Mouse (Mus musculus) telencephalon, adult 2 months (tissue): Measurements from ENCODE around the gene Dus2.
A peak's percentile ranks its signal among the peaks of the same experiment; 100 is the strongest.
"Not testable (repeated sequence)": the region's sequence is repeated elsewhere in the genome, so short reads cannot be mapped to it uniquely, and the experiment has no call there.

Source experiments
- DNase-seq: peaks from one replicate; pipeline ENCODE4 v3.0.0-alpha.2; 2011; ENCODE audit warnings: low read depth, low spot score

Dus2 gene

GRCm38 (mm10) chr8:105990856-105991387, at the start of gene Dus2:
Gene Dus2 (plus strand): TSS chr8:105991337.
- DNase-seq = peak; percentile 36

DNA sequence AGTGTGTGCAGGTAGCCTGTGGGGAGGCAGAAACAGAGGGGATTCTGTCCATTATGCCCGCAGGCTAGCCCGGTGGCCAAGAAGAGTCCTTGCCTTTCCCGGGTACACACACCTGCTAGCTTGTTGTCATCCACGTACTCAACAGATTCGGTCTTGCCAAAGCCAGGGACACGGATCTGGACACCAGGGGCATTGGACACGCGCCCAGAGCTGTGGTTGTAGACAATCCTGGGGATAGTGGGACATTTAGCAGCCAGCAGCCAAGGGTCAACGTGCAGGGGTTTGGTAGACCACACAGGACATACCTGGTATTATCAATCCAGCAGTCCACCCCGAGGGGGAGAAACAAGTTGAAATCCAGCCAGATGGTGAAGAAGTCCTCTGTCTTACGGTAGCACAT, 49.1 kb upstream of the Dus2 start:
- DNase-seq = no peak

- DNase-seq = no peak
Observed at GRCm38 (mm10) chr8:105942542-105942941, 48.6 kb upstream of the Dus2 start.

DNA sequence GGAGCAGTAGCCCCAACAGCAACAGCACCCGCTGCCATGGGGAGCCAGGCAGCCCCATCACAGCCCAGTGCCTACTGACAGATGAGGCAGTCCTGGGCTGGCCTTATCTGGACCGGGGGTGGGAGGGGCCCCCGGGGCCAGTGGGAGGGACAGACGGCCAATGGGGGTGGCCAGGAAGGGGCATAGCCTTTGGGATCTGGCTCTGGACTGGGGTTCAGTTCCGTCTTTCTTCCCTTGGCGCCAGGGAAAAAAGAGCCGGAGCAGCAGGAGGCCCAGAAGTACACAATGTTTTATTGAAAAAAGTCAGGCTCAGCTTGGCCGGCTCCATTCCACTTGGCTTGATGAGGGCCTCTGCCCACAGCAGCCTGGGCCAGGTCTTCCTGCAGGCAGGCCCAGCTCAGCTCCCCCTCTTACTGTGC, 47.8 kb upstream of the Dus2 start, which contains the start of gene Lcat:
Gene Lcat, minus strand, starts transcription at position 62 of the 419 bp plus-strand sequence.
- DNase-seq = no peak

DNA sequence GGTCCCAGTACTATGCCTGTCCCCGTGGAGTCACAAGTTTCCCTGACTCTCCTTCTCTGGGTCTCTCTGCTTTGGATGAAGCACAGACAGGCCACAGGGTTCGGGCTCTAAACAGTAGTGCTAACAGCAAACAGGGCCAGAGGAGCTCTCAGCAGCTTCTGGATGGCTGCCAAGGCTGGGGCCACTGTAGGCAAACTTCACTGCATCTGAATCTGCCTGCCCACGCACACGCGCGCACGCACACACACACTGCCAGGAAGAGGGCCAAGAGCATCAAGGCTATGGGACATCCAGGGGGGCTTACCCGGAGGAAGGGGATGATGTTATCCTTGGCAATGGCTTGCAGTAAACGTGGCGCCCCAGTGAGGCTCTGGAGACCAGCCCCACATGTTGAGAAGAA, 41.8 kb upstream of the Dus2 start:
- DNase-seq = no peak

DNA sequence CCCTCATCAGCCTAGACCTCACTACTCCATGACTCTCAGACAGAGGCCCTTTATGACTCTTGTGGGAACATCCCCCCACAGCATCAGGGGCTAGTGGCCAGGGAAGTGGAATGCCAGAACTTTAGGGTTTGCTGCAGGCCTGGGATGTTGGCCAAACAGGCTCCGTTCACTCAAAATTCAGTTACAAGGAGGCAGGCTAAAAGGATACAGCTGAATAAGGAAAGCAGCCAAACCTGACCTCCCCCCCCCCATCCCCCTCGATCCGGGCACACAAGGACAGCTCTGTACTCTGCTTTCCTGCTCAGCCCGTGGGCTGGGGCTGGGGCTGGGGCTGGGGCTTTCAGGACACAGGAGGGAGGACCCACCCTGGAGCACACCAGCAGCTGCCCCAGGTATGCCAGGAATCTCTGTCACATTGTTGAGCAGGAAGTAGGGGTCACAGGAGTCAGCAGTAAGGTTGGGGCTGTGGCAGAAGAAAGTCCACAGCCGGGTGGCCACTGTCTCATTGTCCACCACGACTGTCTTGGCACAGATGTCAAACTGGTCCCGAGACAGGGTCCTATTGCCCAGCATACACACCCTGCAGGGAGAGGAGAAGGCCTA, 40.0 kb upstream of the Dus2 start:
- no peak for DNase-seq

GRCm38 (mm10) chr8:105956556-105956955, 34.6 kb upstream of the Dus2 start:
- DNase-seq = no peak

- DNase-seq = no peak
Observed at GRCm38 (mm10) chr8:105957813-105958212, 33.3 kb upstream of the Dus2 start.

GRCm38 (mm10) chr8:105959350-105959749, 31.8 kb upstream of the Dus2 start:
- no peak for DNase-seq

- no peak for DNase-seq
Observed at GRCm38 (mm10) chr8:105961101-105961500, 30.0 kb upstream of the Dus2 start.

- no peak for DNase-seq
Observed at GRCm38 (mm10) chr8:105961536-105961935, 29.6 kb upstream of the Dus2 start.

DNA sequence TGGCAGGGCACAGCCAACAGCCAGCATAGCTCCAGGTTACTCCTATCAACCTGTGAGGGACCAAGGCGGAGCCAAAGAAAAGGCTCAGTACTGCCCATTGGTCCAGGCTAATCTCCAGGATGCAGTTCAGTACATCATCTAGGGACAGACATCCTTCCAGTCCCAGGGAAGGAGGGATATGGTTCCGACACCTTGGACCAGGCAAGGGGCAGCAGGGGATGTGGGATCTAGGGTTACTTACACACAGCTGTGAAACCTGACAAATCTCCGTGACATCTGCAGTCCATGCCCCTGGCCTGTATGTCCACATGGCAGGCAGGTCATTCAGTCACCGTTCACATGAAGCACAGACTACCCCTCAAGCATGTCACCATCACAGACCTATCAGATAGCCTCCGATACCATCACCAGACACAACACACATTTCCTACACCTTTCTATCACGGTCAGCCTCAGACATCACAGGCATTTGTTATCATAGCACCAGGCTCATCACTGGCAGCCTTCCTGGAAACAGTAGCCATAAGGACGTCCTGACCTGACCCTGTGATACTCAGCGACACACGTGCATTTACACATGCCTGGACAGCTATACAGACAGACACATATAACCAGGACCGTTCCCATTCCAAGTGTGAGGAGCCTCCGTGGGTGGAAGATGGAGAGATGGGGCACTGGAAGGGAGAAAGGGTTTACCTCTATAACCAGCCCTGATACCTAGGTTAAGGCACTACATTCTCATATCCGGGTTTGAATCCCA, 26.5 kb upstream of the Dus2 start:
- DNase-seq = no peak

- DNase-seq = no peak
Observed at GRCm38 (mm10) chr8:105965266-105965904, 25.8 kb upstream of the Dus2 start.

DNA sequence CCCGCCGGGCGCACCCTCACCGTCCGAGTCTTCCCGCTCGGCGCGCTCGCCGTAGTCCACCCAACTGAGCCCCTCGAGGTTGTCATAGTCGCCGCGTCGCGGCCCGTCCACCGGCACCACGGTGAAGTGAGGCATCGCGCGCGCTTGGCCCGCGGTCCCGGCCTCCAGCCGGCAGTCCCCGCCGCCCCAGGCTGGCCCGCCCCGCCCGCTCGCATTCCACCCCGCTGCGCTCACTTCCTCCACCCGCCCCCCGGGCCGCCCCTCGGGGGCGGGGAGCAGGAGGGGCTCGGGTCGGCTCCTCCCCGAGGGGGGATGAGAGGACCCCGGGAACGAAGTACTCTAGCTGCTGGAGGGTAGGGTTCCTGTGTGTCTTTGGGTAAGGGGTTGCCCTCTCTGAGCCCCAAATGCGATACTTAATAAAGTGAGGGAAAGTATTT, 25.2 kb upstream of the Dus2 start, which contains the start of gene Slc12a4:
Gene Slc12a4, minus strand, starts transcription at position 193 of the 437 bp plus-strand sequence.
- no peak for DNase-seq

GRCm38 (mm10) chr8:105966692-105967311, 24.3 kb upstream of the Dus2 start:
- no peak for DNase-seq

DNA sequence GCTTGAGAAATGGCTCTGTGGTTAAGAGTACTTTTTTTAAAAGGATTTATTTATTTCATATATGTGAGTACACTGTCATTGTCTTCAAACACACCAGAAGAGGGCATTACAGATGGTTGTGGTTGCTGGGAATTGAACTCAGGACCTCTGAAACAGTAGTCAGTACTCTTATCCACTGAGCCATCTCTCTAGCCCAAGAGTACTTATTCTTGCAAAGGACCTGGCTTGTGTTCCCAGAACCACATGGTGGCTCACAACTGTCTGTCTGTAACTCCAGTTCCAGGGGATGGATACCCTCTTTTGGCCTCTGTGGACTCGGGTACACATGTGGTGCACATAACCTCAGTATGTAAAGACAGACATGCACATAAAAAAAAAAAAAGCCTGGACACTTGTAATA, 21.8 kb upstream of the Dus2 start:
- no peak for DNase-seq

DNA sequence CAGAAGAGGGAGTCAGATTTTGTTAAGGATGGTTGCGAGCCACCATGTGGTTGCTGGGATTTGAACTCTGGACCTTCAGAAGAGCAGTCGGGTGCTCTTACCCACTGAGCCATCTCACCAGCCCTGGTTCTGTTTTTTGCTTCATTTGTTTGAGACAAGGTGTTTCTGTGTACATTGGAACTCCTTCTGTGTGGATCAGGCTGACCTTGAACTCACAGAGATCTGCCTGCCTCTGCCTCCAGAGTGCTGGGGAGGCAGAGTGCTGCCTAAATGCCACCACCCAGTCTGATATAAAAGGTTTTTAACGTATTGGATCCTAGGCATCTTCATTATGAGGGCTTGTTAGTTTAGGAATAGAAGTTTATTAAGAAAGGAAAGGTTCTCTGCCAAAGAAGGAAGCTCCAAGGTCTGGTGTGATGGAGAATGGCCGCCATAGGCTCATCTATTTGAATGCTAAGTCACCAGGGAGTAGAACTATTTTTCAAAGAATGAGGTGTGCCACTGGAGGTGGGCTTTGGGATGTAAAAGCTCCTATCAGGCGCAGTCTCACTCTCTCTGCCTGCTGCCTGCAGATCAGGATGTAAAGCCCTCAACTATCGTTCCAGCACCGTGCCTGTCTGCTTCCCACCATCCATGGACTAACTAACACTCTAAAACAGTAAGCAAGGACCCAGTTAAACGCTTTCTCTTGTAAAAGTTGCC, 20.0 kb upstream of the Dus2 start:
- DNase-seq = no peak

GRCm38 (mm10) chr8:105975363-105975762, 15.8 kb upstream of the Dus2 start:
- no peak for DNase-seq

DNA sequence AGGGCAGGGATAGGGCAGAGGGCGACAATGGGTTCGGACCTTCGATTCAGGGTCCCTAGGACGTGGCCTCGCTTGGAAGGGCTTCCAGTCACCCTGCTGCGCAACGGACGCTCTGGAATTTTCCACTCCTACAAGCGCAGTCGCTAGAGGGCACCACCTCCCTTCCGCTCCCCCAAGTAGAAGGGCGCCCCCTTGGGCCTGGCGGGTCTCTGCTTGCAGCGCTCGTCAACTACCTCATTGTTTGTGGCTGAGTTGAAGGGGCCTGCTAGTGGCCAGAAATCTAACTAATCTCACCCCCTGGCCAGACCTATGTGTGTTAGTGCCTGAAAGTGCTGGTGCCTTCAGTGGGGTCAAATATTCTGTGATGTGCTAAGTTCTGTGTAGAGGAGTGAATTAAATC, 11.8 kb upstream of the Dus2 start, which contains the start of gene Dpep3:
Gene Dpep3, minus strand, starts transcription at position 105 of the 400 bp plus-strand sequence.
- DNase-seq = no peak

DNA sequence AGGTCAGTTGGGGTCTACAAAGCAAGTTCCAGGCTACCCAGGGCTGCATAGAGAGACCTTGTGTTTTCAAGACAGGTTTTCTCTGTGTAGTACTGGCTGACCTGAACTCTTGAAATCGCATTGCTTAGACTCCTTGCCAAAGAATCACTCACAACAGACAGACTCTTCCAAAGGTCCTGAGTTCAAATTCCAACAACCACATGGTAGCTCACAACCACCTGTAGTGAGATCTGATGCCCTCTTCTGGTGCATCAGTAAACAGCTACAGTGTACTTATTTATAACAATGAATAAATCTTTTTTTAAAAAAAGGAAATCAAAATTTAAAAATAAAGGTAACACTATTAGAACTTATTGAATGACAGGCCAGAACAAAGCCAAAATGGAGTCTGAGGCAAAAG, 10.0 kb upstream of the Dus2 start:
- DNase-seq = no peak

GRCm38 (mm10) chr8:105983406-105983805, 7.7 kb upstream of the Dus2 start:
- not testable (repeated sequence) for DNase-seq
